Mouse (Mus musculus): ENCODE measurements around the gene Evpl. TPM values are rescaled to one million over a fixed set of nuclear protein-coding genes. Genes with fewer than 3 reads are reported as not detected.

Evpl gene
- total RNA-seq, 2 experiments from 2014 or later = 0.66 to 0.85 TPM

DNA sequence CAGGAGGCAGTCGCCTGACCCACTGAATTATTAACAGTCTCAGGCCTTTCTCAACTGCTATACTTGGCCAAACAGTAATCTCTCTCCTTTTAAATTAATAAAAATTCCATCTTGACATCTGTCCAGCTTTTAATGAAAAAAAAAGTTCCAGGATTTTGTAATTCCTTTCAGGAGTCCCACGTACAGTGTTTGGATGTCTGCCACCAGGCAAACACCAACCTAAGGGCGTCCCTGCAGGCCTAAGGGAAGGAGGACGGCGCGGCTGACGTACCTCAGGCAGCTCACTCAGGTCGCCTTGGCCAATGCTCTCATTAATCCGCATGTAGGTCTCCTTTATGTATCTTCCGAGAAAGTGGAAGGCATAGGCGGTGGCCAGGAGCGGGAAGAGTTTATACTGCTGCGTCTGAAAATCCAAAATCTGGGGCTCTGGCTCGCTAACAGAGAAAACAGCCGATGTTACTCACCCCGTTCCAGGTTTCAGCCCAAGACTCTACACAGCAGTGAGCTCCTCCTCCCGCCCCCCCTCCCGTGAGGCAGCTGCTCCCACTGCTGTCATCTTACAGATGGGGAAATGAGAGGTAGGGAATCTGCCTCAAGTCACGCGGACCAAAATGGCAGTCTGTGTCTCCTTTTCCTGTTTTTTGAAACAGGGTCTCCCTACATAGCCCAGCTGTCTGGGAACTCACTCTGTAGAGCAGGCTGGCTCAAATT, 59.3 kb downstream of the Evpl start:
- no peak for DNase-seq
- intact Hi-C loops (cut with DNase I) = no loop called here

- DNase-seq = no peak
- intact Hi-C loops (cut with DNase I) = no loop called here
Measured at GRCm38 (mm10) chr11:116176010-116176409, 61.9 kb downstream of the Evpl start.

- intact Hi-C loops (cut with DNase I) = no loop called here
- DNase-seq = no peak
Measured at GRCm38 (mm10) chr11:116174775-116175448, 63.0 kb downstream of the Evpl start.

DNA sequence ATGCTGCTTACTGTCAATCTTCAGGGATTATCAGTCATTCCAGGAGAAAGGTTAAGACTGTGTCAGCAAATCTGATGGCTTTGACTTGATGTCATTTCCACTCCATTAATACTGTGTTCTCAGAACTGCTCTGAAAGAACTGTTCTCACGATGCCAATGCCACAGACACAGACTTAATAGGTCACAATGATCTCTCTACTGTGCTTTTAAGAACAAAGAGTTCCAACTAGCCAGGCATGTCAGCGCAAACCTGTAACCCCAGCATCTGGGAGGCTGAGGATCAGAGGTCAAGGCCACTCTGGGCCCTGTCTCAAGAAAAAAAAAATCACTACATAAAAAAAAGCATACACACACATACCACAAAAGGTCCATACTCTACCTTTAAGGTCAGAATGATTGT, 65.9 kb downstream of the Evpl start:
- DNase-seq = no peak
- intact Hi-C loops (cut with DNase I) = no loop called here

Other genes starting within 250 kb of the Evpl start
- 10 to 100 TPM; 36.2 to 37.9 TPM for gene Galk1, start 225.4 kb downstream of the Evpl start, total RNA-seq (2021)
- gene H3f3b, start 210.1 kb downstream of the Evpl start, total RNA-seq (2021) = 100 to 1,000 TPM; 510 to 587 TPM
- gene Unk, start 207.8 kb downstream of the Evpl start, total RNA-seq (2021) = 10 to 100 TPM; 38.8 to 42.9 TPM
- gene Unc13d, start 160.1 kb downstream of the Evpl start, total RNA-seq (2021) = 1 to 10 TPM in 1 of 2 experiments, under 1 TPM in 1; 0.56 to 1.2 TPM
- gene Wbp2, start 151.1 kb downstream of the Evpl start, total RNA-seq (2021) = 100 to 1,000 TPM; 171 to 176 TPM
- 1 to 10 TPM; 9.2 to 9.3 TPM for gene Trim47, start 110.9 kb downstream of the Evpl start, total RNA-seq (2021)
- gene Trim65, start 106.9 kb downstream of the Evpl start, total RNA-seq (2021) = 1 to 10 TPM; 4.9 to 5.2 TPM
- 10 to 100 TPM; 52.2 to 54.0 TPM for gene Mrpl38, start 99.2 kb downstream of the Evpl start, total RNA-seq (2021)
- gene Fbf1, start 69.9 kb downstream of the Evpl start, total RNA-seq (2021) = 100 to 1,000 TPM; 126 to 130 TPM
- gene Ten1, start 39.2 kb downstream of the Evpl start, total RNA-seq (2021) = 10 to 100 TPM; 39.5 to 39.9 TPM
- gene Acox1, start 39.0 kb downstream of the Evpl start, total RNA-seq (2021) = 10 to 100 TPM; 96.3 to 98.3 TPM
- 10 to 100 TPM; 53.2 to 57.1 TPM for gene Srp68, start 36.1 kb upstream of the Evpl start, total RNA-seq (2021)
- gene Galr2, start 42.9 kb upstream of the Evpl start, total RNA-seq (2021) = under 1 TPM; 0.18 to 0.20 TPM
- 100 to 1,000 TPM; 112 to 117 TPM for gene Exoc7, start 69.2 kb upstream of the Evpl start, total RNA-seq (2021)
- gene Foxj1, start 97.3 kb upstream of the Evpl start, total RNA-seq (2021) = 1 to 10 TPM; 6.6 to 9.3 TPM
- gene Rnf157, start 175.0 kb upstream of the Evpl start, total RNA-seq (2021) = 100 to 1,000 TPM; 187 to 192 TPM
- 10 to 100 TPM; 43.3 to 45.8 TPM for gene Ubald2, start 196.0 kb upstream of the Evpl start, total RNA-seq (2021)
- under 1 TPM in 1 of 2 experiments, not detected in 1; 0.08 TPM for gene Qrich2, start 228.2 kb upstream of the Evpl start, total RNA-seq (2021)